Mouse (Mus musculus) liver, embryonic 14.5 days (tissue): ENCODE measurements at regions not wholly inside any gene's neighbourhood (a gene's known extent, or its start where the extent isn't known, plus 50 kb on each side); places are given as distances from the start of the nearest gene placed in this dataset.

Source experiments
- CTCF ChIP-seq: IDR thresholded peaks from 2 replicates; pipeline ENCODE4 v1.5.1; 2016; ENCODE audit warnings: antibody characterized with exemption, low read depth, control low read depth
- EP300 ChIP-seq: IDR thresholded peaks from 2 replicates; pipeline ENCODE4 v1.6.1; 2016; ENCODE audit warnings: antibody characterized with exemption, low read depth

- TF ChIP-seq CTCF (no peak), EP300 (no peak)
Observed at GRCm38 (mm10) chr2:138859121-138859520, 602.8 kb downstream of the Btbd3 start.
